Mouse (Mus musculus) layer of hippocampus, adult 2 months (tissue): ENCODE data around the gene Gatad2a. TPM values are rescaled to one million over a fixed set of nuclear protein-coding genes. Genes with fewer than 3 reads are reported as not detected.

Experiments used
- DNase-seq, 2 experiments: peaks; one replicate each; pipeline ENCODE4 v3.0.0; 2022; ENCODE audit warnings: low spot score in 2 of 2
- H3K27ac ChIP-seq: fragments of 200-600 bp; 2 replicates; pipeline ENCODE4 v1.8.1; 2022
- H3K4me3 ChIP-seq: fragments of 200-600 bp; 2 replicates; pipeline ENCODE4 v1.8.1; 2022; ENCODE audit warnings: mild to moderate bottlenecking
- CTCF ChIP-seq: fragments of 200-600 bp; conservative IDR thresholded peaks from 2 replicates; pipeline ENCODE4 v1.8.1; 2022; ENCODE audit warnings: antibody characterized with exemption, mild to moderate bottlenecking, moderate library complexity
- total RNA-seq, 2 experiments: library from RNA; stranded (reverse); gene quantifications; 2 replicates each; pipeline ENCODE4 v1.2.3; 2021

Gene Gatad2a
- total RNA-seq, 2 experiments from 2014 or later = 29.7 to 32.4 TPM

DNA sequence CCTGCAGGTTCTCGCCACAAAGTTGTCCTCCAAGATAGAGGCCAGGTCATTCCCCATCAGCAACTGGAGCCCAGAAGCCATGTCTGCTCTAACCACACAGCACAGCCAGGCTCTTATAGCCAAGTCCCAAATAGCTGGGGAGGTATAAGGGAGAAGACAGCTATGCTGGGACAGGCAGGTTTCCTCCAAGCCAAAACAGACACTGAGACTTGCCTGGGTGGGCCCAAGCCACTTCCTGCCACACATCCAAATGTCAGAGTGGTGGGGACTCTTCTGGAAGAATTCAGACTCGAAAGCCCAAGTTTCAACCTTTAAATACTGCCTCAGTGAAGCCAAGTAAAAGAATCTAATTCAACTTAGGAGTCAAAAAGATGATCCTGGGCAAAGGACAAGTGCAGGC lies 55.8 kb downstream of the Gatad2a start:
- no peak overlapping the region for H3K4me3 ChIP-seq
- no peak for TF ChIP-seq CTCF
- no peak for DNase-seq
- no peak overlapping the region for H3K27ac ChIP-seq

DNA sequence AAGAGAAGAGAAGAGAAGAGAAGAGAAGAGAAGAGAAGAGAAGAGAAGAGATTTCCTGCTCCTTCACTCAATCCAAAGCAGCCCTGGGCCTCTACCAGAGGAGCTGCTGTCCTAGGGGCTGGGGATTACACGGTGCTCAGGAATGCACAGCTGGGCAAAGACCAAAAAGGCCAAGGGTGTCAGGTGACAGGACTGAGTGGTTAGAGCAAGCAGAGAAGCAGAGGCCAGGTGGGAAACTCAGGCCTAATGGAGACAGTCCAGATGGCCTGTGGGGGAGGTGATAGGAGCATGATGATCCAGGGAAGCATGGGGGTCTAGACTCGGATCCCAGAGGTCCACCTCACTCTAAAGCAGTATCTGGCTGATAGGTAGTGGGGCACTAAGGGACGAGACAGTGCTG lies 56.6 kb downstream of the Gatad2a start:
- no peak overlapping the region for H3K4me3 ChIP-seq
- no peak for DNase-seq
- no peak overlapping the region for H3K27ac ChIP-seq
- no peak for TF ChIP-seq CTCF

DNA sequence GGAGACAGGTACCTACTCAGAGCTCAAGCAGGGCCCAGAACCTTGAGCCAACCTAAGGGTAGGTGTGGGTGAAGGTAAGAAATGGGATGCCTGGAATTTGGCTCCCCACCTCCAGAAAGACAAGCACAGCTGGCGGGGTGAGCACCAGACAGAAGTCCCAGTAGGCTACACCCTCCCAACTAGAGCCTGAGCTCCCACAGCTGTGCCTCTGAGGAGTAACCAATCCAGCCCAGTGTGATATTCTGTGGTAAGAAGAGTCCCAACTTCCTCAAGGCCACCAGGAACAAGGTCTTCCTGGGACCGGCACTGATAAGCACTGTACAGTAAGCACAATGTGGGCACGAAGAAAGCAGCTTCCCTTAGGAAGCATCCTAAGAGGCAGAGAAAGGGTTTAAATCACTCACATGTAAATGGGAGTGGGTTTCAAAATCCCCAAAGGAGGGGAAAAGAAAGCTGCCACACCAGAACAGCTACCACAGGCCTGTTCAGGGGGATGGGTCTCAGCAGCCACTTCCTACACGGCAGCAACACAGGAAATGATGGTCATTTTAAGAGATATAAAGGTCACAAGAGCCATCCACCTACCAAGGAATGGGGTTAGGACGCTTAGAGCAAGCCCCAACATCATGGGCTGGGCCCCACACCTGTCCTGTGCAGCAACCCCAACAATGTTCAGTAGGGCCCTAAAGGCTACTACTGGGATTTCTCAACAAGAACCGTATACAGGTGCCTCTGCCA lies 57.8 kb downstream of the Gatad2a start:
- no peak for TF ChIP-seq CTCF
- peak overlapping the region; percentile 5; the same call in 1 of the 2 replicates for H3K27ac ChIP-seq
- H3K4me3 ChIP-seq = no peak overlapping the region
- no peak for DNase-seq

DNA sequence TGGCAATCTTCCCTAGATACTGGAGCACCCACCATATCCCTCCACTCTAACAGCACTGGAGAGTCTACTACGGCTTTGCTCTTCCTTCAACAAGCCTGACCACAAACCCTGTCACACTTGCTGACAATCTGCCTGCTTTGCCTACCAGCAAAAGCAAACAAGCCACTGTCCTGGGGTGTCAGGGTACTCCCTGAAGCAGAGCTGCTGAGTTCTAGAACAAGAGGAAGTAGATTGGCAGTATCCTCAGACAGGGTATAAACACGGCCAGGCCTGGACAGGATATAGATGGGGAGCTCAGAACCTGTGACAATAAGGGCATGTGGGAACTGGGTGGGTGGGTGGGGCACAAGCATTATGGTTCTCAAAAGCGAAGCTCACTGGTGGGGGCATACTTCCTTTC lies 58.7 kb downstream of the Gatad2a start:
- Histone ChIP-seq H3K4me3 (no peak overlapping the region), H3K27ac (0 out of 2 replicates have a peak overlapping the region, but pooled peaks have one; percentile 19)
- no peak for DNase-seq
- no peak for TF ChIP-seq CTCF

GRCm38 (mm10) chr8:69936050-69936794 lies 60.0 kb downstream of the Gatad2a start:
- no peak for DNase-seq
- H3K27ac ChIP-seq = peak overlapping the region; percentile 19; the same call in 1 of the 2 replicates
- no peak for TF ChIP-seq CTCF
- no peak overlapping the region for H3K4me3 ChIP-seq

GRCm38 (mm10) chr8:69935431-69935830 lies 60.8 kb downstream of the Gatad2a start:
- TF ChIP-seq CTCF = no peak
- DNase-seq = no peak
- Histone ChIP-seq H3K4me3 (no peak overlapping the region), H3K27ac (no peak overlapping the region)

DNA sequence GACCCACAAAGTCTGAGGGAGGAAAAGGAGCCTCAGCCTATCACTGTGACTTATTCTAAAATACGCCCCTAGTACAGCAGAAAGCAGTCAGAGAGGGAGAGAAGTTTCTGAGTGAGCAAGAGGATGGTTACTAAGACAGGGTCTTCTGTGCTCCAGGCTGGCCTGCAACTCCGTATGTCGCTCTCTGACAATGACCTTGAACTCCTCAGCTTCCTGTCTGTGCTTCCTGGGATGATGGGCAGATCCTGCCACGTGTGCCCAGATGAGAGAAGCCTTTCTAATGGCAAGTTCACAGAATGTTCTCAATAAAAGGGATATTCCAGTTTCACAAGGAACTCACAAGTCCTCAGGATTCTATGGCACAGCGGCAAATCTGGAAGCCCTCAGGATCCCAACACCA lies 61.6 kb downstream of the Gatad2a start:
- no peak for DNase-seq
- TF ChIP-seq CTCF = no peak
- Histone ChIP-seq H3K4me3 (no peak overlapping the region), H3K27ac (no peak overlapping the region)

- TF ChIP-seq CTCF = no peak
- DNase-seq = no peak
- Histone ChIP-seq H3K27ac (no peak overlapping the region), H3K4me3 (no peak overlapping the region)
These were observed 62.4 kb downstream of the Gatad2a start for GRCm38 (mm10) chr8:69933811-69934210.

DNA sequence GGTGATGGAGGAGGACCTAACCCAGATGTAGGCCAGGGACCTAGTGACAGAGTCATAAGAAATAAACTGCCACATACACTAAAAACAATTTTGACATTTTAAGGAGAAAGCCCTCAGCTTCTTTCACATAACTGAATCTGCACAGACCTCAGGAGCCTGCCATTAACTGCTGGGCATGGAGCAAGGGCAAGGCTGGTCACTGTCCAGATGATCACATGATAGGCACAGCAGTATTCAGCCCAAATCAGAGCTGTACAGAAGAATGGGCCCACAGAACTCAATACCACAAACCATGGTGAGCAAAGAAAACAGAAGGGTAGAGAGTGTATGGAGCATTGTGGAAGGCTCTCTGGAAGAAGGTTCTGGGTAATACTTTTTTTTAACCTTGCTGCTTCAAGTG lies 69.3 kb downstream of the Gatad2a start:
- no peak overlapping the region for H3K27ac ChIP-seq
- no peak for DNase-seq
- no peak for TF ChIP-seq CTCF
- no peak overlapping the region for H3K4me3 ChIP-seq

DNA sequence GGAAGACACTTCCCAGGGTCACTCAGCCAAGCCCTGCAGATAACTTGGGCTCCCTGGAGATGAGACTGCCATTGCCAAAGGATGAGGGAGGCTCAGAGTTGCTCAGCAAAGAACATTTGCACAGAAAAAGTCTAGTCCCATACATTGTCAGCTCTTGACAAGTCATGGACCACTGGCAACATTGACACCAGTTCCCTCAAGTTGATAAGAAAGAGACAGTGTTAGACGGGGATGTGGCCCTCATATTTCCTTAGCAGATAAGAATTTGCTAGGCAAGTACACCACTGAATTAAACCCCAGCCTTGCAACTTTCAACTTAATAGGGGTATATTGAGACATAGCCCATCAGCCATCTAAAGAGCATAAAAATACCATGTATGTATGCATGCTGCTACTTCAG lies 72.2 kb downstream of the Gatad2a start:
- Histone ChIP-seq H3K4me3 (no peak overlapping the region), H3K27ac (no peak overlapping the region)
- TF ChIP-seq CTCF = no peak
- no peak for DNase-seq

DNA sequence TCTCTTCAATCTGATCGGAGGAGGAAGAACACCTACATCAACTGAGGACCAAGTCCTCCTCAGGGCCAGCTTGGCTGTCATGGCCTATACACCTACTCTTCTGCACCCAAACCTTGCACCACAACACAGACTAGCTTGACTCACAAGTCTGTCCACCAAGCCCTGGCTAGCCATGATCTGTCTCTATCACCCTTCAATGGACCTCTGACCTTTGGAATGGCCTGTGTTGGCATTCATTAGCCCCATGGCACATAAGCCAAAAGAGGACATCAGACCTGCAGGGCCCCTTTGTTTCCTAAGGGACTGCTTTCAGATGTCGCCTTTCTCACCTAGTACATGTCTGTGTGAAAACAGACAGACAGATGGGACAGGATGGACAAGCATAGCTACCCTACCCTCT lies 75.0 kb downstream of the Gatad2a start:
- Histone ChIP-seq H3K4me3 (no peak overlapping the region), H3K27ac (peak overlapping the region; percentile 72; the same call in 1 of the 2 replicates)
- TF ChIP-seq CTCF = no peak
- DNase-seq = no peak

GRCm38 (mm10) chr8:69919876-69920662 lies 76.1 kb downstream of the Gatad2a start:
- peak overlapping the region; percentile 72 for H3K27ac ChIP-seq
- H3K4me3 ChIP-seq = no peak overlapping the region
- TF ChIP-seq CTCF = no peak
- DNase-seq = peak in 1 of 2 experiments; percentile 41

DNA sequence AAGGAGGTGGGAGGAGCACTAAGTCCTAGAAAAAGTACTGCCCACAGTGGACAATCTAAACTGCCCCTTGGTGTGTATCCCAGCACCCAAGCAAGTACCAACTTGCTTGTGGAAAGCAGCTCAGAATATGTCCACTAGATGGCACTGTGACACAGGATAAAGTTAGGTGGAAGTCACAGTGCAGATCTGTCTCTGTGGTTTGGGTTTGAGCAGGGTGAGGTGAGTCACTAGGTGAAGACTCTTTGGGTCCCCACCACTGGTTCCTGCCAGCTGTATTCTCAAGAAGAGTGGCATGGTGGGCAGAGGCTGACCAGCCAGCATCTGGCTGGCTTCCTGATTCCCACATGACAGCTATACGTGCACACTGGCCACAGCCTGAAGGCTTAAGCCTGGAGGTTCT lies 77.2 kb downstream of the Gatad2a start:
- DNase-seq = peak; percentile 79 to 87
- Histone ChIP-seq H3K4me3 (no peak overlapping the region), H3K27ac (0 out of 2 replicates have a peak overlapping the region, but pooled peaks have one; percentile 12)
- peak; percentile 95 for TF ChIP-seq CTCF
